Mouse (Mus musculus) hindbrain, postnatal 0 days (tissue): Measurements from ENCODE around the gene Kdm7a. TPM values are rescaled to one million over a fixed set of nuclear protein-coding genes. Genes with fewer than 3 reads are reported as not detected.

Experiments used
- ATAC-seq: fragments of 200-750 bp; cut with Nextera tagmentation; 2 replicates; pipeline ENCODE4 v1.8.0; 2017; ENCODE audit warnings: mild to moderate bottlenecking, moderate TSS enrichment, moderate library complexity
- DNase-seq: peaks from one replicate; pipeline ENCODE4 v3.0.0-alpha.2; 2015; ENCODE audit warnings: low spot score
- H3K27ac ChIP-seq: fragments of 300-500 bp; sonication (generic); 2 replicates; pipeline ENCODE4 v1.5.1; 2014; ENCODE audit warnings: mild to moderate bottlenecking
- H3K27me3 ChIP-seq: fragments of 300-500 bp; sonication (generic); 2 replicates; pipeline ENCODE4 v1.6.1; 2014; ENCODE audit warnings: low read length, mixed read lengths; ENCODE audit not compliant: insufficient read depth
- H3K36me3 ChIP-seq: fragments of 300-500 bp; sonication (generic); 2 replicates; pipeline ENCODE4 v1.6.1; 2014; ENCODE audit warnings: low read length, mixed read lengths; ENCODE audit not compliant: insufficient read depth
- H3K4me1 ChIP-seq: fragments of 300-500 bp; sonication (generic); 2 replicates; pipeline ENCODE4 v1.6.1; 2014; ENCODE audit warnings: antibody characterized with exemption, low read length, mixed read lengths; ENCODE audit not compliant: insufficient read depth
- H3K4me2 ChIP-seq: fragments of 300-500 bp; sonication (generic); 2 replicates; pipeline ENCODE4 v1.6.1; 2014; ENCODE audit warnings: low read depth, mild to moderate bottlenecking, low read length, moderate library complexity, mixed read lengths
- H3K4me3 ChIP-seq: fragments of 300-500 bp; sonication (generic); 2 replicates; pipeline ENCODE4 v1.5.1; 2014; ENCODE audit warnings: low read length
- H3K9ac ChIP-seq: fragments of 300-500 bp; sonication (generic); replicated peaks from 2 replicates; pipeline ENCODE4 v1.6.1; 2014; ENCODE audit warnings: mild to moderate bottlenecking, low read length, moderate library complexity, mixed read lengths
- H3K9me3 ChIP-seq: fragments of 300-500 bp; sonication (generic); 2 replicates; pipeline ENCODE4 v1.6.1; 2016; ENCODE audit warnings: low read length, mixed read lengths
- CTCF ChIP-seq: IDR thresholded peaks from 2 replicates; pipeline ENCODE4 v1.5.1; 2016; ENCODE audit warnings: antibody characterized with exemption, control low read depth, low read depth
- WGBS: fragments of 180-500 bp; shearing (Covaris S2); extraction: QIAGEN DNeasy Blood & Tissue Kit; methylation state at CpG from one replicate; pipeline ENCODE4 v1.1.7; 2014; 5-methylcytosine and 5-hydroxymethylcytosine counted together
- polyA plus RNA-seq: library from polyadenylated mRNA; unstranded; fragments of >200 nt; fragmentation: Nextera tagmentation; extraction: Ambion mirVana; gene quantifications from 2 replicates; pipeline ENCODE4 v1.2.1, GENCODE M21; 2015
- total RNA-seq: library from RNA; depleted of rRNA; stranded (reverse); fragments of >200 nt; gene quantifications from 2 replicates; pipeline ENCODE4 v1.2.3, GENCODE M21; 2014

Kdm7a gene
- total and polyA plus RNA-seq, 2 experiments from 2014 or later, result 2.0 to 7.8 TPM

GRCm38 (mm10) chr6:39242718-39243471 is 36.3 kb upstream of the Kdm7a start:
- no peak overlapping the region for H3K4me3 ChIP-seq
- DNase-seq (peak; percentile 96), ATAC-seq (peak; percentile 95)
- H3K4me1 ChIP-seq, result peaks cover 11% of the 10 kb centered on the region
- no peak overlapping the region for H3K4me2 ChIP-seq
- H3K27ac ChIP-seq, result peak overlapping the region; percentile 74
- H3K36me3 ChIP-seq, result no peaks in the 10 kb centered on the region
- no peaks in the 10 kb centered on the region for H3K9me3 ChIP-seq
- no peaks in the 10 kb centered on the region for H3K27me3 ChIP-seq
- no peak; the same call in 1 of the 2 replicates for TF ChIP-seq CTCF
- 32% methylated on average over 8 of the region's 8 CpGs for WGBS
- H3K9ac ChIP-seq, result no peak overlapping the region

- TF ChIP-seq CTCF, result no peak
- H3K4me2 ChIP-seq, result no peak overlapping the region
- no peaks in the 10 kb centered on the region for H3K27me3 ChIP-seq
- no peak overlapping the region for H3K9ac ChIP-seq
- DNase-seq, result peak; percentile 15
- H3K36me3 ChIP-seq, result no peaks in the 10 kb centered on the region
- H3K27ac ChIP-seq, result no peak overlapping the region
- no peaks in the 10 kb centered on the region for H3K9me3 ChIP-seq
- no peak for ATAC-seq
- H3K4me3 ChIP-seq, result no peak overlapping the region
- 72% methylated on average over 4 of the region's 4 CpGs for WGBS
- peaks cover 11% of the 10 kb centered on the region for H3K4me1 ChIP-seq
These were observed 34.9 kb upstream of the Kdm7a start for GRCm38 (mm10) chr6:39241421-39241891.

- no peak overlapping the region for H3K9ac ChIP-seq
These were observed 34.4 kb upstream of the Kdm7a start for GRCm38 (mm10) chr6:39240956-39241355.

GRCm38 (mm10) chr6:39237887-39238286 is 31.3 kb upstream of the Kdm7a start:
- Histone ChIP-seq H3K27me3 (no peaks in the 10 kb centered on the region), H3K4me3 (no peak overlapping the region), H3K9ac (no peak overlapping the region), H3K4me2 (no peak overlapping the region), H3K36me3 (no peaks in the 10 kb centered on the region), H3K9me3 (no peaks in the 10 kb centered on the region), H3K27ac (no peak overlapping the region), H3K4me1 (peaks cover 4% of the 10 kb centered on the region; the same call in 1 of the 2 replicates)
- WGBS, result 64% methylated on average over 3 of the region's 3 CpGs
- no peak for TF ChIP-seq CTCF
- ATAC-seq, result no peak
- DNase-seq, result no peak

More at GRCm38 (mm10) chr6:39240956-39241355, 34.4 kb upstream of the Kdm7a start:
- H3K27me3 ChIP-seq, result no peaks in the 10 kb centered on the region
- DNase-seq, result no peak
- H3K9me3 ChIP-seq, result no peaks in the 10 kb centered on the region
- no peak overlapping the region for H3K27ac ChIP-seq
- peaks cover 11% of the 10 kb centered on the region for H3K4me1 ChIP-seq
- no peak overlapping the region for H3K4me2 ChIP-seq
- no peak for TF ChIP-seq CTCF
- no peaks in the 10 kb centered on the region for H3K36me3 ChIP-seq
- no peak overlapping the region for H3K4me3 ChIP-seq
- ATAC-seq, result no peak
- WGBS, result 81% methylated on average over 3 of the region's 3 CpGs

GRCm38 (mm10) chr6:39232617-39233016 is 26.0 kb upstream of the Kdm7a start:
- no peak for DNase-seq
- WGBS, result 84% methylated on average over 4 of the region's 4 CpGs
- H3K27me3 ChIP-seq, result no peaks in the 10 kb centered on the region
- no peak overlapping the region for H3K27ac ChIP-seq
- no peak for TF ChIP-seq CTCF
- no peaks in the 10 kb centered on the region for H3K4me1 ChIP-seq
- H3K9ac ChIP-seq, result no peak overlapping the region
- no peaks in the 10 kb centered on the region for H3K36me3 ChIP-seq
- no peak for ATAC-seq
- H3K9me3 ChIP-seq, result no peaks in the 10 kb centered on the region
- no peak overlapping the region for H3K4me2 ChIP-seq
- no peak overlapping the region for H3K4me3 ChIP-seq

GRCm38 (mm10) chr6:39230664-39231063 is 24.1 kb upstream of the Kdm7a start:
- 79% methylated on average over 8 of the region's 8 CpGs for WGBS
- H3K9me3 ChIP-seq, result no peaks in the 10 kb centered on the region
- H3K4me2 ChIP-seq, result no peak overlapping the region
- no peaks in the 10 kb centered on the region for H3K36me3 ChIP-seq
- H3K27ac ChIP-seq, result no peak overlapping the region
- no peak overlapping the region for H3K9ac ChIP-seq
- DNase-seq, result no peak
- no peak overlapping the region for H3K4me3 ChIP-seq
- no peaks in the 10 kb centered on the region for H3K27me3 ChIP-seq
- TF ChIP-seq CTCF, result no peak
- H3K4me1 ChIP-seq, result 0 out of 2 replicates have a peak, but pooled peaks cover 6% of the 10 kb centered on the region
- ATAC-seq, result no peak

- DNase-seq, result no peak
- Histone ChIP-seq H3K4me2 (no peak overlapping the region), H3K27ac (peak overlapping the region; percentile 8; the same call in 1 of the 2 replicates), H3K9me3 (no peaks in the 10 kb centered on the region), H3K4me3 (no peak overlapping the region), H3K27me3 (no peaks in the 10 kb centered on the region), H3K9ac (no peak overlapping the region), H3K4me1 (0 out of 2 replicates have a peak, but pooled peaks cover 6% of the 10 kb centered on the region), H3K36me3 (no peaks in the 10 kb centered on the region)
- TF ChIP-seq CTCF, result no peak
- no peak for ATAC-seq
- 23% methylated on average over 9 of the region's 9 CpGs for WGBS
These were observed 20.0 kb upstream of the Kdm7a start for GRCm38 (mm10) chr6:39226610-39226955.
